Mouse (Mus musculus) liver, postnatal 0 days (tissue): ENCODE measurements at regions not wholly inside any gene's neighbourhood (a gene's known extent, or its start where the extent isn't known, plus 50 kb on each side); places are given as distances from the start of the nearest gene placed in this dataset.

Source experiments
- CTCF ChIP-seq: sonication (generic); IDR thresholded peaks from 2 replicates; pipeline ENCODE4 v1.5.1; 2016; ENCODE audit warnings: antibody characterized with exemption, low read depth
- EP300 ChIP-seq: IDR thresholded peaks from 2 replicates; pipeline ENCODE4 v1.6.1; 2016; ENCODE audit warnings: antibody characterized with exemption, low read depth, mild to moderate bottlenecking

DNA sequence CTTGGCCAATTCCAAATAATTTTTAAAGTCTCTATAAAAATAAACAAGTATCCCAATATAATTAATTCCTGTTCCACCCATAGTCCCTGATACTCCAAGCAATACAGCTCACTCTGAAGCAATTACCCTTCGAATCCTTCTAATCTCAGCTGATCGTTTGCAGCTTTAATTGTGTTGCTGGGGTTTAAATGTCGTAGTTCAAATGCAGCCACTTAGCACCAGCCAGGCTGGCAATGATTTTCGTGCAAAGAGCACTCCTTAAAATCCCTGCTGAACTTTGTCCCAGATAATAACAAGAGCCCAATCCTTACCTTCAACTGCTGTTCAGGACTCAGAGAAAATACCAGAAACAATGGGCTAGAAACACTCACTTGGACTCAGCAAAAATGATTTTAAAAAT is 974.8 kb upstream of the A1bg start:
- TF ChIP-seq CTCF (no peak), EP300 (no peak)
